Mouse (Mus musculus) stomach, embryonic 14.5 days (tissue): ENCODE data around the gene Olfr773. TPM values are rescaled to one million over a fixed set of nuclear protein-coding genes. Genes with fewer than 3 reads are reported as not detected.
"Not testable (repeated sequence)": the region's sequence is repeated elsewhere in the genome, so short reads cannot be mapped to it uniquely, and the experiment has no call there.

Experiments
- ATAC-seq: fragments of 200-750 bp; cut with Nextera tagmentation; 2 replicates; pipeline ENCODE4 v1.8.0; 2017; ENCODE audit warnings: low read depth, moderate TSS enrichment; ENCODE audit not compliant: insufficient number of reproducible peaks, insufficient read depth, low FRiP score
- H3K27ac ChIP-seq: fragments of 300-500 bp; sonication (generic); 2 replicates; pipeline ENCODE4 v1.5.1; 2014; ENCODE audit warnings: mild to moderate bottlenecking, low read length, moderate library complexity, mixed read lengths
- H3K27me3 ChIP-seq: fragments of 300-500 bp; sonication (generic); 2 replicates; pipeline ENCODE4 v1.6.1; 2014; ENCODE audit warnings: low read length, control low read depth, mixed read lengths; ENCODE audit not compliant: control insufficient read depth, insufficient read depth
- H3K36me3 ChIP-seq: fragments of 300-500 bp; sonication (generic); 2 replicates; pipeline ENCODE4 v1.6.1; 2014; ENCODE audit warnings: mild to moderate bottlenecking, control low read depth, low read length, moderate library complexity, mixed read lengths; ENCODE audit not compliant: control insufficient read depth, insufficient read depth
- H3K4me1 ChIP-seq: fragments of 300-500 bp; sonication (generic); 2 replicates; pipeline ENCODE4 v1.6.1; 2014; ENCODE audit warnings: low read length, control low read depth, mixed read lengths; ENCODE audit not compliant: control insufficient read depth, insufficient read depth
- H3K4me2 ChIP-seq: fragments of 300-500 bp; sonication (generic); replicated peaks from 2 replicates; pipeline ENCODE4 v1.6.1; 2014; ENCODE audit warnings: low read depth, low read length, control low read depth
- H3K4me3 ChIP-seq: fragments of 300-500 bp; sonication (generic); 2 replicates; pipeline ENCODE4 v1.5.1; 2014; ENCODE audit warnings: low read depth, low read length, control low read depth
- H3K9ac ChIP-seq: fragments of 300-500 bp; sonication (generic); replicated peaks from 2 replicates; pipeline ENCODE4 v1.6.1; 2014; ENCODE audit warnings: low read depth, mild to moderate bottlenecking, control low read depth, low read length, moderate library complexity, mixed read lengths
- H3K9me3 ChIP-seq: fragments of 300-500 bp; sonication (generic); 2 replicates; pipeline ENCODE4 v1.6.1; 2016; ENCODE audit warnings: low read depth, low read length, control low read depth; ENCODE audit not compliant: control insufficient read depth
- WGBS: fragments of 180-500 bp; shearing (Covaris S2); extraction: QIAGEN DNeasy Blood & Tissue Kit; methylation state at CpG from one replicate; pipeline ENCODE4 v1.1.7; 2014; 5-methylcytosine and 5-hydroxymethylcytosine counted together
- polyA plus RNA-seq: library from polyadenylated mRNA; unstranded; fragments of >200 nt; fragmentation: Nextera tagmentation; extraction: Ambion mirVana; gene quantifications from 2 replicates; pipeline ENCODE4 v1.2.1, GENCODE M21; 2014

Olfr773 gene
- not detected in 2 replicates for polyA plus RNA-seq

DNA sequence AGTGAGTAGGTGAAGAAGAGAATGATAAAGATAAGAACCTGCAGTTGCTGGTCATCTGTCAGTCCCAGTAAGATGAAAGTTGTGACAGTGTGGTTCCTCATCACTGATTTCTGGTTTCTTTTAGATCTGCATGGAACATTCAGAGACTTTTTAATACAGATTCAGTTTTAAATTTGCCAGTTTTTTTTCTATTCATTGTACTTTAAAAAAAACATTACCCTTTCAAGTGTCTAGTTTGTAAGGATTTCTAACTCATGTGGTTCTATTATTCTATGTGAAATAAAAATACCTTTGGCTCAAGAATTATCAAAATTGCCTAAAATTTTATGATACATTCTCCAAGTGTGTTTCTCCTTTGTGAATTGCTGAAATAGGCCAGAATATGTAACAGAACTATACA is at the start of gene Olfr773:
Gene Olfr773, minus strand, starts transcription at position 101 of the 400 bp plus-strand sequence.
- H3K27ac ChIP-seq, H3K9me3 ChIP-seq, ATAC-seq, H3K4me3 ChIP-seq, H3K36me3 ChIP-seq, H3K27me3 ChIP-seq, H3K9ac ChIP-seq, H3K4me1 ChIP-seq, H3K4me2 ChIP-seq: not testable (repeated sequence)

DNA sequence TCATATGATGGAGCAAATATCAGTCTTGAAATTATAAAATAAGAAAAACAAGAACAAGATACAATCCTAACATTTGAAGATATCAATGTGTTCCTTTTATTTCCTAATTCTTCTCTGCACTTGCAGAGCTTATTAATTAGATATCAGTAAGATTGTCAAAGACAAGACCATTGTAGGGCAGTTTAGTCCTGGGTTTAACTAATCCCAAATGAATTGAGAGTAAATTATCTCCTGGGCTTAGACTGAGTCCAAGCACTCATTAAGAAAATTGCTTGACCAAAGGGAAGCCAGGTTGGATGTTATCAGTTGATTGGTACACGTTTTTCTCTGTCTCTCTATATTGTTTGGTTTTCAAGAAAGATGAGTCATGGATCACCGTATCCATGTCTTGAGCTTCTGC is 48.7 kb upstream of the Olfr773 start, which contains the start of gene Olfr774:
Gene Olfr774, plus strand, starts transcription at position 301 of the 400 bp plus-strand sequence.
- no peak for ATAC-seq
- Histone ChIP-seq H3K9ac (no peak within 1 kb of the TSS), H3K4me3 (no peak within 1 kb of the TSS), H3K4me1 (no peaks in the 10 kb centered on the region), H3K27ac (no peak within 1 kb of the TSS), H3K9me3 (no peaks in the 10 kb centered on the region), H3K36me3 (no peaks in the 10 kb centered on the region), H3K27me3 (no peaks in the 10 kb centered on the region), H3K4me2 (no peak within 1 kb of the TSS)
- 64% methylated on average over 2 of the region's 2 CpGs for WGBS

- Histone ChIP-seq H3K4me1 (no peaks in the 10 kb centered on the region), H3K27me3 (no peaks in the 10 kb centered on the region)
- WGBS = 81% methylated on average over 1 of the region's 1 CpGs
Observed at GRCm38 (mm10) chr10:129230737-129231136, 43.5 kb upstream of the Olfr773 start.

GRCm38 (mm10) chr10:129177821-129178220 is 9.4 kb downstream of the Olfr773 start, which contains the start of gene Olfr772:
Gene Olfr772, minus strand, starts transcription at chr10:129177921.
- not testable (repeated sequence) for H3K4me3 ChIP-seq, H3K4me2 ChIP-seq, H3K9me3 ChIP-seq, H3K27me3 ChIP-seq, H3K27ac ChIP-seq, H3K4me1 ChIP-seq, H3K36me3 ChIP-seq, H3K9ac ChIP-seq, ATAC-seq
- WGBS = 88% methylated on average over 3 of the region's 4 CpGs

More at GRCm38 (mm10) chr10:129230737-129231136, 43.5 kb upstream of the Olfr773 start:
- Histone ChIP-seq H3K9me3 (no peaks in the 10 kb centered on the region), H3K4me2 (no peak overlapping the region), H3K27ac (no peak overlapping the region), H3K9ac (no peak overlapping the region), H3K36me3 (no peaks in the 10 kb centered on the region), H3K4me3 (no peak overlapping the region)
- ATAC-seq = no peak

- Histone ChIP-seq H3K4me1 (no peaks in the 10 kb centered on the region), H3K36me3 (no peaks in the 10 kb centered on the region), H3K4me2 (no peak within 1 kb of the TSS), H3K4me3 (no peak within 1 kb of the TSS), H3K9ac (no peak within 1 kb of the TSS), H3K27me3 (no peaks in the 10 kb centered on the region), H3K9me3 (no peaks in the 10 kb centered on the region), H3K27ac (no peak within 1 kb of the TSS)
- 69% methylated on average over 1 of the region's 1 CpGs for WGBS
- no peak for ATAC-seq
Observed at GRCm38 (mm10) chr10:129164651-129165050, 22.6 kb downstream of the Olfr773 start, which contains the start of gene Olfr771. Gene Olfr771, minus strand, starts transcription at chr10:129164751.

- Histone ChIP-seq H3K4me1 (no peaks in the 10 kb centered on the region), H3K27ac (no peak within 1 kb of the TSS), H3K4me2 (no peak within 1 kb of the TSS), H3K4me3 (no peak within 1 kb of the TSS), H3K9me3 (no peaks in the 10 kb centered on the region), H3K36me3 (no peaks in the 10 kb centered on the region), H3K9ac (no peak within 1 kb of the TSS), H3K27me3 (no peaks in the 10 kb centered on the region)
- WGBS = 85% methylated on average over 2 of the region's 2 CpGs
- no peak for ATAC-seq
Observed at GRCm38 (mm10) chr10:129138898-129139297, 48.3 kb downstream of the Olfr773 start, which contains the start of gene Olfr770. Gene Olfr770, minus strand, starts transcription at chr10:129138998.

Other genes with a start within 250 kb of the Olfr773 start
- gene Mettl7b, start 226.4 kb downstream of the Olfr773 start, polyA plus RNA-seq = 0.35 TPM in 1 of 2 replicates, not detected in the other
- not detected in 2 replicates for gene Olfr9, start 198.0 kb downstream of the Olfr773 start, polyA plus RNA-seq
- gene Olfr763, start 176.6 kb downstream of the Olfr773 start, polyA plus RNA-seq = not detected in 2 replicates
- not detected in 2 replicates for gene Olfr764-ps1, start 147.5 kb downstream of the Olfr773 start, polyA plus RNA-seq
- gene Olfr765, start 137.4 kb downstream of the Olfr773 start, polyA plus RNA-seq = not detected in 2 replicates
- not detected in 2 replicates for gene Olfr766-ps1, start 118.4 kb downstream of the Olfr773 start, polyA plus RNA-seq
- not detected in 2 replicates for gene Olfr767, start 104.5 kb downstream of the Olfr773 start, polyA plus RNA-seq
- gene Olfr768, start 88.0 kb downstream of the Olfr773 start, polyA plus RNA-seq = not detected in 2 replicates
- gene Olfr769, start 69.6 kb downstream of the Olfr773 start, polyA plus RNA-seq = not detected in 2 replicates
- gene Olfr770, start 48.4 kb downstream of the Olfr773 start, polyA plus RNA-seq = not detected in 2 replicates
- not detected in 2 replicates for gene Olfr771, start 22.7 kb downstream of the Olfr773 start, polyA plus RNA-seq
- gene Olfr772, start 9.5 kb downstream of the Olfr773 start, polyA plus RNA-seq = not detected in 2 replicates
- not detected in 2 replicates for gene Olfr774, start 48.8 kb upstream of the Olfr773 start, polyA plus RNA-seq
- not detected in 2 replicates for gene Olfr775, start 61.0 kb upstream of the Olfr773 start, polyA plus RNA-seq
- gene Olfr776, start 71.7 kb upstream of the Olfr773 start, polyA plus RNA-seq = not detected in 2 replicates
- not detected in 2 replicates for gene Olfr777, start 84.1 kb upstream of the Olfr773 start, polyA plus RNA-seq
- not detected in 2 replicates for gene Olfr780, start 130.7 kb upstream of the Olfr773 start, polyA plus RNA-seq
- not detected in 2 replicates for gene Olfr781, start 141.4 kb upstream of the Olfr773 start, polyA plus RNA-seq
- gene Olfr782, start 161.4 kb upstream of the Olfr773 start, polyA plus RNA-seq = not detected in 2 replicates
- 0.10 and 0.17 TPM in 2 replicates for gene Olfr784, start 196.7 kb upstream of the Olfr773 start, polyA plus RNA-seq
- not detected in 2 replicates for gene Olfr785, start 218.0 kb upstream of the Olfr773 start, polyA plus RNA-seq
- not detected in 2 replicates for gene Olfr786, start 239.9 kb upstream of the Olfr773 start, polyA plus RNA-seq